Comparison of ENCODE assay signal across 16 mouse cellular contexts in genomic region chr11:104393196-104393595, GRCm38 (mm10).
DNase-seq lines count a peak whose midpoint lies in the region; ATAC-seq and TF ChIP-seq lines count a peak whose summit lies in the region.
"Had no signal": no experiment of that assay in that cellular context is flagged by ENCODE, and none has a peak within 500 bp of the region (broad histone marks: within the 10 kb centered on the region; RNA-seq: fewer than 3 reads in every experiment).

No protein-coding gene starts in this region.

- no peak for ATAC-seq in intestine, embryonic 16.5 days
- no peak for ATAC-seq in intestine, embryonic 15.5 days
- ATAC-seq in midbrain, embryonic 14.5 days (ENCODE audit: low FRiP score, low TSS enrichment), result no peak
- ATAC-seq in midbrain, embryonic 15.5 days (replicated peaks), result no peak
- ATAC-seq: forebrain, embryonic 15.5 days; midbrain, embryonic 16.5 days had no signal

- no peaks in the 10 kb centered on the region for H3K36me3 ChIP-seq in intestine, embryonic 16.5 days (ENCODE audit: control insufficient read depth, insufficient read depth, low read length)
- H3K36me3 ChIP-seq in intestine, embryonic 15.5 days, result no peaks in the 10 kb centered on the region
- no peaks in the 10 kb centered on the region; the same call in 1 of the 2 replicates for H3K36me3 ChIP-seq in midbrain, embryonic 14.5 days (ENCODE audit: control insufficient read depth, insufficient read depth, low read length)
- H3K36me3 ChIP-seq in midbrain, embryonic 15.5 days (replicated peaks), result no peaks in the 10 kb centered on the region
- H3K36me3 ChIP-seq: forebrain, embryonic 15.5 days had no signal

- no peak overlapping the region for H3K27ac ChIP-seq in cerebellum, adult 2 months (ENCODE audit: insufficient read depth, low read length)
- peak overlapping the region; percentile 4; the same call in 1 of the 2 replicates for H3K27ac ChIP-seq in intestine, embryonic 16.5 days (ENCODE audit: low read length)
- no peak overlapping the region for H3K27ac ChIP-seq in intestine, embryonic 15.5 days
- H3K27ac ChIP-seq in midbrain, embryonic 14.5 days (replicated peaks; ENCODE audit: low read depth, low read length), result no peak overlapping the region
- no peak overlapping the region for H3K27ac ChIP-seq in midbrain, embryonic 15.5 days
- H3K27ac ChIP-seq: forebrain, embryonic 15.5 days; liver, embryonic 15.5 days had no signal

- 45% methylated on average over 6 of the region's 6 CpGs for WGBS in cerebellum, adult 2 months
- 75% methylated on average over 6 of the region's 6 CpGs for WGBS in intestine, embryonic 16.5 days
- WGBS in intestine, embryonic 15.5 days, result 77% methylated on average over 6 of the region's 6 CpGs
- 85% methylated on average over 6 of the region's 6 CpGs for WGBS in midbrain, embryonic 14.5 days
- WGBS in midbrain, embryonic 15.5 days, result 85% methylated on average over 6 of the region's 6 CpGs

- H3K4me2 ChIP-seq in intestine, embryonic 16.5 days (ENCODE audit: low read depth, low read length), result no peak overlapping the region
- H3K4me2 ChIP-seq in intestine, embryonic 15.5 days (replicated peaks), result no peak overlapping the region
- no peak overlapping the region for H3K4me2 ChIP-seq in midbrain, embryonic 14.5 days (ENCODE audit: low read length)
- no peak overlapping the region for H3K4me2 ChIP-seq in midbrain, embryonic 15.5 days
- H3K4me2 ChIP-seq: forebrain, embryonic 15.5 days; heart, embryonic 11.5 days; liver, embryonic 15.5 days had no signal

- no peaks in the 10 kb centered on the region for H3K27me3 ChIP-seq in cerebellum, adult 2 months (ENCODE audit: control insufficient read depth, insufficient read depth, low read length)
- H3K27me3 ChIP-seq in intestine, embryonic 16.5 days (replicated peaks; ENCODE audit: control insufficient read depth, insufficient read depth, low read length), result no peaks in the 10 kb centered on the region
- no peaks in the 10 kb centered on the region for H3K27me3 ChIP-seq in intestine, embryonic 15.5 days (replicated peaks)
- no peaks in the 10 kb centered on the region for H3K27me3 ChIP-seq in midbrain, embryonic 14.5 days (ENCODE audit: control insufficient read depth, insufficient read depth, low read length)
- no peaks in the 10 kb centered on the region for H3K27me3 ChIP-seq in midbrain, embryonic 15.5 days (replicated peaks)
- H3K27me3 ChIP-seq: forebrain, embryonic 15.5 days; liver, embryonic 15.5 days had no signal

- no peak for TF ChIP-seq POLR2A in cerebellum, adult 2 months (IDR thresholded peaks at IDR 0.05; ENCODE audit: borderline replicate concordance, insufficient read depth, low read length)

- TF ChIP-seq CTCF in cerebellum, adult 2 months (IDR thresholded peaks at IDR 0.05; ENCODE audit: borderline replicate concordance, insufficient read depth, low read depth, low read length), result no peak

- no peak overlapping the region for H3K4me3 ChIP-seq in cerebellum, adult 2 months (replicated peaks; ENCODE audit: insufficient read depth, low read depth, low read length)
- H3K4me3 ChIP-seq in intestine, embryonic 16.5 days (ENCODE audit: low read length), result no peak overlapping the region
- no peak overlapping the region for H3K4me3 ChIP-seq in intestine, embryonic 15.5 days (replicated peaks)
- no peak overlapping the region for H3K4me3 ChIP-seq in midbrain, embryonic 14.5 days (replicated peaks; ENCODE audit: low read depth, low read length)
- no peak overlapping the region for H3K4me3 ChIP-seq in midbrain, embryonic 15.5 days
- H3K4me3 ChIP-seq: forebrain, embryonic 15.5 days; liver, embryonic 15.5 days had no signal

- no peak overlapping the region for H3K9ac ChIP-seq in intestine, embryonic 16.5 days (ENCODE audit: low read depth, low read length)
- no peak overlapping the region for H3K9ac ChIP-seq in intestine, embryonic 15.5 days
- no peak overlapping the region for H3K9ac ChIP-seq in midbrain, embryonic 14.5 days (replicated peaks; ENCODE audit: low read length)
- no peak overlapping the region for H3K9ac ChIP-seq in midbrain, embryonic 15.5 days
- H3K9ac ChIP-seq: forebrain, embryonic 15.5 days; liver, embryonic 15.5 days had no signal

- peaks cover 6% of the 10 kb centered on the region; the same call in 1 of the 2 replicates for H3K4me1 ChIP-seq in cerebellum, adult 2 months (ENCODE audit: control insufficient read depth, insufficient read depth, low read length)
- H3K4me1 ChIP-seq in intestine, embryonic 16.5 days (ENCODE audit: control insufficient read depth, insufficient read depth, low read length), result peaks cover 16% of the 10 kb centered on the region; the same call in 1 of the 2 replicates
- no peaks in the 10 kb centered on the region; the same call in 1 of the 2 replicates for H3K4me1 ChIP-seq in intestine, embryonic 15.5 days (replicated peaks)
- no peaks in the 10 kb centered on the region for H3K4me1 ChIP-seq in midbrain, embryonic 14.5 days (ENCODE audit: control insufficient read depth, insufficient read depth, low read length)
- no peaks in the 10 kb centered on the region for H3K4me1 ChIP-seq in midbrain, embryonic 15.5 days
- H3K4me1 ChIP-seq: forebrain, embryonic 15.5 days had no signal

- peak; percentile 38 for DNase-seq in cerebellum, adult 2 months
- DNase-seq in cerebellum, adult 11 months, result no peak
- DNase-seq in midbrain, embryonic 14.5 days, result peak; percentile 17
- peak; percentile 4 to 16 for DNase-seq in kidney, postnatal 4 days
- DNase-seq in natural killer cell, adult 2 months (ENCODE audit: low spot score in 2 of 2), result no peak
- DNase-seq: adrenal gland, adult 8-10 months; B cell, adult 2 months; layer of hippocampus, postnatal 36 days; thymus, postnatal 36 days had no signal

- no peaks in the 10 kb centered on the region for H3K9me3 ChIP-seq in intestine, embryonic 16.5 days (ENCODE audit: control insufficient read depth, low read length)
- H3K9me3 ChIP-seq in intestine, embryonic 15.5 days, result no peaks in the 10 kb centered on the region
- no peaks in the 10 kb centered on the region for H3K9me3 ChIP-seq in midbrain, embryonic 14.5 days (ENCODE audit: control insufficient read depth, low read length)
- no peaks in the 10 kb centered on the region for H3K9me3 ChIP-seq in midbrain, embryonic 15.5 days
- H3K9me3 ChIP-seq: forebrain, embryonic 15.5 days; liver, embryonic 15.5 days had no signal

Comparison
In these comparisons a context has a peak if more than half of its experiments do, and no peak if none do; other contexts are left out.
1. DNase-seq: peak in cerebellum, adult 2 months (2 of 2), midbrain, embryonic 14.5 days (single experiment) and kidney, postnatal 4 days (2 of 2); none in cerebellum, adult 11 months (single experiment) and natural killer cell, adult 2 months (0 of 2).